Mouse (Mus musculus) G1E (cell line): ENCODE data around the gene Hes5.

ENCODE experiments used
- CTCF ChIP-seq: IDR thresholded peaks from 2 replicates; pipeline ENCODE4 v1.5.1; 2012; ENCODE audit warnings: low read depth, low read length, inconsistent platforms, mixed read lengths
- GATA1 ChIP-seq: IDR thresholded peaks from 2 replicates; pipeline ENCODE4 v1.6.1; 2012; ENCODE audit warnings: borderline replicate concordance, low read length, inconsistent platforms, mixed read lengths
- GATA2 ChIP-seq: IDR thresholded peaks from 2 replicates; pipeline ENCODE4 v1.6.1; 2012; ENCODE audit warnings: low read depth, low read length, inconsistent platforms, borderline replicate concordance
- POLR2AphosphoS5 ChIP-seq: IDR thresholded peaks from 2 replicates; pipeline ENCODE4 v1.6.1; 2012; ENCODE audit warnings: low read depth, low read length, inconsistent platforms; ENCODE audit not compliant: insufficient replicate concordance

DNA sequence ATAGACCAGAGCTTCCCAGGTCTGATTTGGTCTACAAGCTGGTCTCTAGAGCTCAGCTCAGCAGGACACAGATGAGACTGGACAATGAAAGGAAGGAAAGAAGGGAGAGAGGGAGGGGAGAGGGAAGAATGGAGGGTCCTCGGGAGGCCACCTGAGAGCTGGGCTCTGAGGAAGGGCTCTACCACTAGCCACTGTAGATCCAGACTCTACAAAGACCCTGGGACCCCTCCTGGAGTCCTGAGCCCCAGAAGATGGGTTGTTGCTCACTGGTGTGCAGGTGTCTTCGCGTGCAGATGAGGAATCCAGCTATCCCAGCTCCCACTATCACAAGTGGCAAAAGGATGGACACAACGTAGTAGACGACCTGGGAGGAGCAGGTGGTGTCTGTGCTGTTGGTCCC lies 37.8 kb upstream of the Hes5 start:
- no peak for TF ChIP-seq CTCF
- TF ChIP-seq POLR2AphosphoS5: no peak
- no peak for TF ChIP-seq GATA2
- no peak for TF ChIP-seq GATA1
